Comparison of ENCODE assay signal across 15 mouse cellular contexts in the genomic region with DNA sequence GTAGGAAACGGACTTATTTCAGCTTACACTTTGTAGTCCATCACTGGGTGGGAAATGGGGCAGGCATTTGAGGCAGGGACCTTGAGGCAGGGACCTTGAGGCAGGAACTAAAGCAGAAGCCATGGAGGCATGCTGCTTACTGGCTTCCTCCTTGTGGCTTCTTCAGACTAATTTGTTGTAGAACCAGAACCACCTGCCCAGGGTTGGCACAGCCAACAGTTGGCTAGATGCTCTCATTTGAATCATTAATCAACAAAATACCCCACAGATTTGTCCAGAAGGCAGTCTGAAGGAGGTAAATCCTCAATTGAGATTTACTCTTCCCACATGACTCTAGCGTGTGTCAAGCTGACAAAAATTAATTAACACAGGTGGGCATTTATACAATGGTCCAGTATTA.
"Had no signal": no experiment of that assay in that cellular context is flagged by ENCODE, and none has a peak within 500 bp of the region (broad histone marks: within the 10 kb centered on the region; RNA-seq: fewer than 3 reads in every experiment).

No protein-coding gene starts in this region.

- H3K36me3 ChIP-seq: neural tube, embryonic 15.5 days; stomach, embryonic 15.5 days had no signal

- H3K27ac ChIP-seq: neural tube, embryonic 15.5 days; stomach, embryonic 15.5 days; stomach, postnatal 0 days had no signal

- H3K4me2 ChIP-seq: neural tube, embryonic 15.5 days; stomach, embryonic 15.5 days had no signal

- H3K9ac ChIP-seq: neural tube, embryonic 15.5 days; stomach, embryonic 15.5 days had no signal

- H3K9me3 ChIP-seq: neural tube, embryonic 15.5 days; stomach, embryonic 15.5 days had no signal

- H3K27me3 ChIP-seq: neural tube, embryonic 15.5 days; stomach, embryonic 15.5 days had no signal

- H3K4me3 ChIP-seq: neural tube, embryonic 15.5 days; stomach, embryonic 15.5 days had no signal

- H3K4me1 ChIP-seq: neural tube, embryonic 15.5 days; stomach, embryonic 15.5 days had no signal

- DNase-seq: retina, postnatal 1 day; right cerebral cortex, adult 18-20 months; right cerebral cortex, postnatal 14 days; right cerebral cortex, postnatal 25 days; right cerebral cortex, postnatal 4 days; spleen, adult 18-20 months; thymus, adult 18-20 months; thymus, adult 2 months; thymus, postnatal 14 days; thymus, postnatal 25 days; thymus, postnatal 36 days; thymus, postnatal 4 days had no signal
